Mouse (Mus musculus) heart, postnatal 0 days (tissue): ENCODE measurements around the gene Flt1.

Experiments used
- CTCF ChIP-seq: IDR thresholded peaks from 2 replicates; pipeline ENCODE4 v1.5.1; 2016; ENCODE audit warnings: antibody characterized with exemption, control low read depth, low read depth
- EP300 ChIP-seq: IDR thresholded peaks from 2 replicates; pipeline ENCODE4 v1.6.1; 2016; ENCODE audit warnings: antibody characterized with exemption, low read depth

GRCm38 (mm10) chr5:147564140-147564590 is 161.6 kb downstream of the Flt1 start:
- TF ChIP-seq CTCF (no peak), EP300 (no peak)
